Mouse (Mus musculus): ENCODE data around the gene Mecr. TPM values are rescaled to one million over a fixed set of nuclear protein-coding genes. Genes with fewer than 3 reads are reported as not detected.

Gene Mecr
- polyA plus RNA-seq, 1 experiment, result 17.6 TPM

- H3K4me3 ChIP-seq (replicated peaks; ENCODE audit: control insufficient read depth, low read depth, low read length), result peak within 1 kb of the TSS; percentile 84
- TF ChIP-seq CTCF (IDR thresholded peaks at IDR 0.05; ENCODE audit: control insufficient read depth, insufficient read depth, low read length), result no peak
- TF ChIP-seq POLR2A (IDR thresholded peaks at IDR 0.05; ENCODE audit: borderline replicate concordance, control insufficient read depth, low read depth, low read length), result peak; percentile 87; the same call in 1 of the 2 replicates
- H3K4me1 ChIP-seq (ENCODE audit: control insufficient read depth, insufficient read depth, low read length), result no peaks in the 10 kb centered on the region; the same call in 1 of the 2 replicates
- peak within 1 kb of the TSS; percentile 96 for H3K27ac ChIP-seq (ENCODE audit: control insufficient read depth, insufficient read depth, low read depth, low read length, poor library complexity)
- WGBS, result 2% methylated on average over 107 of the region's 116 CpGs
Measured at GRCm38 (mm10) chr4:131873293-131874168, 30.3 kb downstream of the Mecr start, which contains the start of gene Srsf4. Gene Srsf4 (plus strand): TSS chr4:131873617.

- TF ChIP-seq POLR2A (IDR thresholded peaks at IDR 0.05; ENCODE audit: borderline replicate concordance, control insufficient read depth, low read depth, low read length) (no peak), CTCF (IDR thresholded peaks at IDR 0.05; ENCODE audit: control insufficient read depth, insufficient read depth, low read length) (no peak)
- 2% methylated on average over 20 of the region's 20 CpGs for WGBS
- Histone ChIP-seq H3K4me1 (ENCODE audit: control insufficient read depth, insufficient read depth, low read length) (no peaks in the 10 kb centered on the region; the same call in 1 of the 2 replicates), H3K4me3 (replicated peaks; ENCODE audit: control insufficient read depth, low read depth, low read length) (peak overlapping the region; percentile 84), H3K27ac (ENCODE audit: control insufficient read depth, insufficient read depth, low read depth, low read length, poor library complexity) (peak overlapping the region; percentile 96)
Measured at GRCm38 (mm10) chr4:131874169-131874536, 30.9 kb downstream of the Mecr start.

- TF ChIP-seq CTCF (IDR thresholded peaks at IDR 0.05; ENCODE audit: control insufficient read depth, insufficient read depth, low read length) (no peak), POLR2A (IDR thresholded peaks at IDR 0.05; ENCODE audit: borderline replicate concordance, control insufficient read depth, low read depth, low read length) (no peak)
- Histone ChIP-seq H3K4me3 (replicated peaks; ENCODE audit: control insufficient read depth, low read depth, low read length) (peak overlapping the region; percentile 84), H3K27ac (ENCODE audit: control insufficient read depth, insufficient read depth, low read depth, low read length, poor library complexity) (peak overlapping the region; percentile 96), H3K4me1 (ENCODE audit: control insufficient read depth, insufficient read depth, low read length) (no peaks in the 10 kb centered on the region; the same call in 1 of the 2 replicates)
- WGBS, result under 1% methylated on average over 11 of the region's 11 CpGs
Measured at GRCm38 (mm10) chr4:131874567-131874966, 31.3 kb downstream of the Mecr start.

GRCm38 (mm10) chr4:131875242-131875641 is 32.0 kb downstream of the Mecr start:
- Histone ChIP-seq H3K4me3 (replicated peaks; ENCODE audit: control insufficient read depth, low read depth, low read length) (peak overlapping the region; percentile 40), H3K4me1 (ENCODE audit: control insufficient read depth, insufficient read depth, low read length) (no peaks in the 10 kb centered on the region; the same call in 1 of the 2 replicates), H3K27ac (ENCODE audit: control insufficient read depth, insufficient read depth, low read depth, low read length, poor library complexity) (no peak overlapping the region)

GRCm38 (mm10) chr4:131876836-131877235 is 33.6 kb downstream of the Mecr start:
- 38% methylated on average over 2 of the region's 2 CpGs for WGBS
- Histone ChIP-seq H3K4me1 (ENCODE audit: control insufficient read depth, insufficient read depth, low read length) (no peaks in the 10 kb centered on the region), H3K27ac (ENCODE audit: control insufficient read depth, insufficient read depth, low read depth, low read length, poor library complexity) (no peak overlapping the region), H3K4me3 (replicated peaks; ENCODE audit: control insufficient read depth, low read depth, low read length) (no peak overlapping the region)
- TF ChIP-seq POLR2A (IDR thresholded peaks at IDR 0.05; ENCODE audit: borderline replicate concordance, control insufficient read depth, low read depth, low read length), result no peak
- TF ChIP-seq CTCF (IDR thresholded peaks at IDR 0.05; ENCODE audit: control insufficient read depth, insufficient read depth, low read length), result no peak

More at GRCm38 (mm10) chr4:131875242-131875641, 32.0 kb downstream of the Mecr start:
- no peak for TF ChIP-seq CTCF (IDR thresholded peaks at IDR 0.05; ENCODE audit: control insufficient read depth, insufficient read depth, low read length)
- no peak for TF ChIP-seq POLR2A (IDR thresholded peaks at IDR 0.05; ENCODE audit: borderline replicate concordance, control insufficient read depth, low read depth, low read length)
- WGBS, result 11% methylated on average over 3 of the region's 3 CpGs

- 52% methylated on average over 1 of the region's 1 CpGs for WGBS
- TF ChIP-seq POLR2A (IDR thresholded peaks at IDR 0.05; ENCODE audit: borderline replicate concordance, control insufficient read depth, low read depth, low read length), result no peak
- TF ChIP-seq CTCF (IDR thresholded peaks at IDR 0.05; ENCODE audit: control insufficient read depth, insufficient read depth, low read length), result no peak
- H3K4me3 ChIP-seq (replicated peaks; ENCODE audit: control insufficient read depth, low read depth, low read length), result no peak overlapping the region
- no peaks in the 10 kb centered on the region for H3K4me1 ChIP-seq (ENCODE audit: control insufficient read depth, insufficient read depth, low read length)
- H3K27ac ChIP-seq (ENCODE audit: control insufficient read depth, insufficient read depth, low read depth, low read length, poor library complexity), result no peak overlapping the region
Measured at GRCm38 (mm10) chr4:131879692-131880091, 36.4 kb downstream of the Mecr start.

- Histone ChIP-seq H3K4me3 (replicated peaks; ENCODE audit: control insufficient read depth, low read depth, low read length) (no peak overlapping the region), H3K4me1 (ENCODE audit: control insufficient read depth, insufficient read depth, low read length) (no peaks in the 10 kb centered on the region), H3K27ac (ENCODE audit: control insufficient read depth, insufficient read depth, low read depth, low read length, poor library complexity) (no peak overlapping the region)
- 68% methylated on average over 7 of the region's 7 CpGs for WGBS
- TF ChIP-seq CTCF (IDR thresholded peaks at IDR 0.05; ENCODE audit: control insufficient read depth, insufficient read depth, low read length) (no peak), POLR2A (IDR thresholded peaks at IDR 0.05; ENCODE audit: borderline replicate concordance, control insufficient read depth, low read depth, low read length) (no peak)
Measured at GRCm38 (mm10) chr4:131881306-131881705, 38.0 kb downstream of the Mecr start.

- TF ChIP-seq POLR2A (IDR thresholded peaks at IDR 0.05; ENCODE audit: borderline replicate concordance, control insufficient read depth, low read depth, low read length) (no peak), CTCF (IDR thresholded peaks at IDR 0.05; ENCODE audit: control insufficient read depth, insufficient read depth, low read length) (no peak)
- Histone ChIP-seq H3K4me1 (ENCODE audit: control insufficient read depth, insufficient read depth, low read length) (no peaks in the 10 kb centered on the region; the same call in 1 of the 2 replicates), H3K27ac (ENCODE audit: control insufficient read depth, insufficient read depth, low read depth, low read length, poor library complexity) (no peak overlapping the region), H3K4me3 (replicated peaks; ENCODE audit: control insufficient read depth, low read depth, low read length) (no peak overlapping the region)
- WGBS, result 79% methylated on average over 6 of the region's 6 CpGs
Measured at GRCm38 (mm10) chr4:131883571-131883970, 40.3 kb downstream of the Mecr start.
